Mouse (Mus musculus) adrenal gland, postnatal 14 days (tissue): ENCODE results near the gene Cx3cr1. TPM values are rescaled to one million over a fixed set of nuclear protein-coding genes. Genes with fewer than 3 reads are reported as not detected.

Source experiments
- DNase-seq: peaks from one replicate; pipeline ENCODE4 v3.0.0; 2021; ENCODE audit warnings: mixed read lengths
- total RNA-seq: library from RNA; stranded (reverse); gene quantifications from 2 replicates; pipeline ENCODE4 v1.2.3, GENCODE M21; 2021

The Cx3cr1 gene
- total RNA-seq, 1 experiment from 2014 or later: 2.4 TPM

DNA sequence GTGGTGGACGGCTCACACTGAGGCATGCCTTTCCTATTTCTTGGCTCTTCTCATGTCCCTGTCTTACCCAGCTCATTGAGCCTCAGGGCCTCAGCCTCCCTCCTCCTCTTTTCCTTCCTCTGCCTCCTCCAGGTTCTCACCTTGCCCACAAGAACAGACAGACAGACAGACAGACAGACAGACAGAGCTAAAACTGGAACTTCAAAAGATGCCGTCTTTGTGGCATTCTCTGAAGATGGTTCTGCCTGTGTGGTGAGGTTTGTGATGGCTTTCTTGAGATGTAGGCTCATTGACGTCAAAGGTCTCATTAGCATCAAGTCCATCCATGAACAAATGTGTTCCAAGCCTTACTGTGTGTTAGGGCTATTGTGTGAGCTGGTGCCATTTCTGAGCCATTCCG, 13.0 kb upstream of the Cx3cr1 start:
- no peak for DNase-seq

DNA sequence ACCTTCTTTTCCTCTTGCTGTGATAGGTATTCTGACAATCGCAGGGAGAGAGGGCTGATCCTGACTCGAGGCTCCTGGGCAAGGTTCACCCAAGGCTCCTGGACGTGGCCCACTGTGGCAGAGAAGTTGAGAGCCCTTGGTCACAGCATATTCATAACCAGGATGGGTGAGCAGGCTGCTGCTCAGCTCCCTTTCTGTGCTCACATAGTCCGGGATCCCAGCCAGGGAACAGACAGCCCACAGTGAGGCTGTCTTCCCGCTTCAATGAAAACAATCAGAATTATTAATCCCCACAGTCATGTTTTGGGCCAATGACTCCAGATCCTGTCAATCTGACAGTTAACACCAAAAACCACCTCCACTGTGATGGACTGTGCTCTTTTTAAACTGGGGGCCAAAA, 12.3 kb upstream of the Cx3cr1 start:
- no peak for DNase-seq

- DNase-seq: peak; percentile 28
These were observed 11.6 kb upstream of the Cx3cr1 start for GRCm38 (mm10) chr9:120081247-120081646.

GRCm38 (mm10) chr9:120080546-120081108, 10.9 kb upstream of the Cx3cr1 start:
- no peak for DNase-seq

DNA sequence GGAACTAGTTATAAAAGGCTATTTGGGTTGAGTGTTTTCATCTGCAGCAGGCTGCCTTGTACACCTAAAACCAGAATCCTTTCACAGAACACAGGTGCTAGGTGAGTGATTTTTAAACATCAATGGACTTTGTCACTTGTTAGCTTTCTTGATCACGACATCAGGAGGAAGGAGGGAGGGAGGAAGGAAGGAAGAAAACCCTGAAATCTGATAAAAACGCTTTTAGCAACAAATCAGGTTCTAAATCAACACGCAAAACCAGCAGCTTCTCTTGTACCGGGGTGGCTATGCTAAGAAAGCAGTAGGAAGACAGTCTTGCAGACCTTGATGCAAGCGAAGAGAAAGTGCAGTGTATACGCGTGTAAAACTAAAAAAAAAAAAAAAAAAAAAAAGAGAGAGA, 10.2 kb upstream of the Cx3cr1 start:
- no peak for DNase-seq

DNA sequence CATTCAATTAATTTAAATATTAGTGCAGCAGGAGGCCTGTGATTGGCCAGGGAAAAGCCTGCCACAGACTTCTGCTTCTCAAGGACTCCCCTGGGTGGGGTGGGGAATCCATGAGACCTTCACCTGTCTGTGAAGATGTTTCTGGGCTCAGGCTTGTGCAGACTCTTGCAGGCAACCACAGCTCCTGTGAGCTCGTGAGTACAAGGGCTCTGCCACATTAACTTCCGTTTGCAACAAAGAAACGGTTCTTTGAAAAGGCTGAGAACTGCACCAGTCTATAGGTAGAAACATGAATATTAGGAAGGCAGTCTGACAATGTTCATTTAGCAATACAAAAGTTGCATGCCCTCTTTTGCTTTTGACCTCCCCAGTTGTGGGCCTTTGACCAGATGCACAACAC, 8.6 kb upstream of the Cx3cr1 start:
- no peak for DNase-seq

DNA sequence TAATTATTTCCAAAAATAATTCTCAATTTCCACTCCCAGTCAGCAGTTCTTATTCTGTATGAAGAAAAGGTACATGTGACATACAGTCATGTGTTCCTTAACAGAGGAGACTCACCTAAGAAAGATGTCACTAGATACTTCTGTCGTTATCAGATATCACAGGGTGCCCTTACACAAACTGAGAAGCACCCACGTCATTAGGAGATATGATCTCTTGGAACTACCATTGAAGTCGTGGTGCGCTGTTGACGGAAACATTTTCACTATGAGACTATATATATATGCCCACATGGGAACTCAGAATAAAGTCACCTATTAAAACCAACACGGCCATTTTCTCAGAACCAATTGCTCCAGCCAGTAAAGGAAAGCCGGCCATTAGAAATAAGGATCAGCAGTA, 4.8 kb upstream of the Cx3cr1 start:
- DNase-seq: no peak

GRCm38 (mm10) chr9:120073169-120073568, 3.5 kb upstream of the Cx3cr1 start:
- peak; percentile 89 for DNase-seq

DNA sequence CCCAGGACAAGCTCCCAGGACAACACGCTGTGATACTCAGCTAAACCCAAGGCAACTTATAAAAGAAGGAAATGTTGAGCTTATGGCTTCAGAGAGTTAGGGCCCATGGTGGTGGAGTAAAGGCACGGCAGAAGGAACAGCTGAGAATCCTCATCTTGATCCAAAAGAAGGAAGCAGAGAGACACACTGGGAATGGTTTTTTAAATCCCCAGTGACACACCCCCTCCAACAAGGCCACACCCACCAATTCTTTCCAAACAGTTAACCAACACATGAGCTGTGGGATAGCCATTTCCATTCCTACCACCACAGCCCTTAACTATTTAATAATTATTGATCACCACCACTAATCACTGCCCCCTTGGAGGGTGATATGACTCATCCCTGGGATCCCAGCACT, 1.6 kb upstream of the Cx3cr1 start:
- no peak for DNase-seq

GRCm38 (mm10) chr9:120068047-120068446, 1.6 kb downstream of the Cx3cr1 start:
- DNase-seq: no peak

GRCm38 (mm10) chr9:120067609-120068008, 2.1 kb downstream of the Cx3cr1 start:
- no peak for DNase-seq

- DNase-seq: no peak
These were observed 5.4 kb downstream of the Cx3cr1 start for GRCm38 (mm10) chr9:120064317-120064716.

- DNase-seq: no peak
These were observed 10.9 kb downstream of the Cx3cr1 start for GRCm38 (mm10) chr9:120058730-120059129.

GRCm38 (mm10) chr9:120056201-120056600, 13.5 kb downstream of the Cx3cr1 start:
- DNase-seq: no peak

GRCm38 (mm10) chr9:120054545-120055277, 15.0 kb downstream of the Cx3cr1 start:
- DNase-seq: no peak

DNA sequence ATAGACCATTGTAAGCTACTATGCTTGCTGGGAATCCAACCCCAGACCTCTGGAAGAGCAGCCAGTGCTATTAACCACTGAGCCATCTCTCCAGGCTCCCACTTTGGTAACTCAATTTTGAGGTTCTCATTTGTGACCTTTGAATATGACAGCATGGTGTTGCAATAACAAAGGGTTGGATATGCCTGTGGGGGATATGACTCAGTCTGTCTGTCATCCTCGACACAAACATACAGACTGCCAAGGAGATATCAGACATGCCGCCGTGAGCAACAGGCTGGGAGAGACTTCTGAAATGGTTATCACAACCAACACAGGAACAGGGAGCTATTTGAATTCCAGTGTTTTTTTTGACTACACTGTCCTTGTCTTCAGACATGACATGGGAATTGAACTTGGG, 20.3 kb downstream of the Cx3cr1 start:
- DNase-seq: peak; percentile 54

- DNase-seq: no peak
These were observed 21.2 kb downstream of the Cx3cr1 start for GRCm38 (mm10) chr9:120048495-120048894.

- DNase-seq: no peak
These were observed 26.6 kb downstream of the Cx3cr1 start for GRCm38 (mm10) chr9:120043115-120043514.

DNA sequence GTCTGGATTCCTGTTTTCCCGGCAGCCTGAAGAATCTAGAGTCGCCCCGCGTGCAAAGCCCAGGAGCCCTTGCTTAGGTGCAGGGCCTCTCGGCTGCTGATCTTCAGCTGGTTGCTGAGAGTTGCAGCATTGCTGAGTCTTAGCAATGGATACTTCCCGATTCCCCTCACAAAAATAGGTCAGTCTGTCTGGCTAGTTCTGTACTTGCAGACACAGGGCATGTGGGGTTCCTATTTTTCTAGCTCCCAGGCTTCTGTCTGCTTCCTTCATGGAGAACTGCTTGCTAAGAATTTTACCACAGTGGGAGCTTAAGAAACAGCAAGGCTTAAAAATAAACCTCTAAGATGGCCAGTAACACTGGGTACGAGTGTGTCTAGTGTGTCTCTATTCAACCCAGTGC, 32.3 kb downstream of the Cx3cr1 start:
- DNase-seq: no peak

DNA sequence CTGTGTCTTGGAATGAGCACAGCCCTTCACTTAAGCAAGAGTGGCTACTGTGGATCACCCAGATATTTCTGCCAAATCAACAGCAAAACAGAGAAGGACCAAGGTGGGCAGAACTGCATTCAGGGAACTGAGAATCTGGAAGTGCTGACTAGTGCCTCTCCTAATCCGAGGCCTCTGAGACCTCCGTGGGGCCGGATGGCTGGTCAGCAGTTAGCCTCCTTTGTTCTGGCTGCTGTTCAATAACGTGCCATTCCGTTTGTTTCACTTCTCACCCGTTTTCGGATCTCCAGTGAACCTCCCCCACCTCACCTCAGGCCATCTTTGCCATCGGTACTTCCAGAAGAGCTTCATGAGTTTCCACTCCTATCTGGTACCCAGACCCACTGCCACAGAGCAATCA, 35.3 kb downstream of the Cx3cr1 start:
- DNase-seq: no peak

DNA sequence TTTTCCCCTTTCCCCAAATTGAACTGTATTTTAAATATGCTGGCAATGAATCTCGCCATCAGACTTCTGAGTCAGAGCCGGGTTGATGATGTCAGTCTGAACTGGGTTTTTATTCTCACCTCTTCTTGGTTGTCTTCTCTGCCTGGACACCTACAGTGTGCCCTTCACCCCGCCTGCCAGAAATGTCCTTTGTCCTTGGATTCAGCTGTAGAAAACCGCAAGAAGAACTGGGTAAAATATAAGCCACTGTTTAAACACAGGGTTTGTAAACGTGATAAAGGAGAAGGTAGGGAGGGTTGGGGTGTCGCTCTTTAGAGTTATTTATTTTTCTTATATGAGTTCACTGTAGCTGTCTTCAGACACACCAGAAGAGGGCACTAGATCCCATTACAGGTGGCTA, 37.0 kb downstream of the Cx3cr1 start:
- no peak for DNase-seq

DNA sequence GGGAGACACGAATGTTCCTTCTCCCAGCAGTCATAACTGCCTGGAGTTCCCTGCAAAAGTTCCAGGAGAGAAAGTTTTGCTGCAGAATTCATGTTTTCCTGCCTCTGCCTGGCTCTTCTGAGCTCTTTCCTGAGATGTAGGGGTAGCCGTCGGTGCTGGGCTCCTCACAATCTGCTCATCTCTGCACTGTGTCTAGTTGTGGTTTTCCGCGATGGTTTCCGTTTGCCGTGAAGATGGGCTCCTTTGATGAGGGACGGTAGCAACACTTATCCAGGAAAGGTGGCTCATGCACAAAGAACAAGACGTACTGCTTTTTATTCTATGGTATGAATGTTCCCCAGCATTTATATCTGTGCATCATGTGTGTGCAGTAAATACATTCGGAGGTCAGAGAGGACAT, 39.3 kb downstream of the Cx3cr1 start:
- no peak for DNase-seq

DNA sequence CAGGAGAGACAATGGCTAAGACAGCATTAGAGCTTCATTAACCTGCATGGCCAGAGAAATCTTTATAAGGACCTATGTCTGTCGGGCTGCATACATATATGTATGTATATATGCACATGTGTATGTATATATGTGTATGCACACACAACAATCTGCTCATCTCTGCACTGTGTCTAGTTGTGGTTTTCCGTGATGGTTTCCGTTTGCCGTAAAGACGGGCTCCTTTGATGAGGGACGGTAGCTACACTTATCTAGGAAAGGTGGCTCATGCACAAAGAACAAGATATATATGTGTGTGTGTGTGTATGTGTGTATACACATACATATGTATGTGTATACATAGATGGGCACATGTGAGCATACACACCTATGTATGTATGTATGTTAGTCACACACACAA, 39.8 kb downstream of the Cx3cr1 start:
- no peak for DNase-seq

- DNase-seq: peak; percentile 74
These were observed 42.1 kb downstream of the Cx3cr1 start for GRCm38 (mm10) chr9:120027401-120028151.
